Mouse (Mus musculus) olfactory bulb, adult 2 months (tissue): ENCODE measurements around the gene Prcc.

Experiments
- CTCF ChIP-seq: fragments of 200-500 bp; IDR thresholded peaks from 2 replicates; pipeline ENCODE4 v1.5.1; 2012; ENCODE audit warnings: low read depth, mild to moderate bottlenecking, low read length, moderate library complexity; ENCODE audit not compliant: insufficient read depth
- POLR2A ChIP-seq: fragments of 200-500 bp; IDR thresholded peaks from 2 replicates; pipeline ENCODE4 v1.6.1; 2012; ENCODE audit warnings: mild to moderate bottlenecking, low read depth, low read length, moderate library complexity; ENCODE audit not compliant: insufficient read depth

GRCm38 (mm10) chr3:87816166-87816565 lies 69.2 kb downstream of the Prcc start:
- TF ChIP-seq CTCF (no peak), POLR2A (no peak)
